Mouse (Mus musculus) thymus, adult 2 months (tissue): ENCODE results near the gene Sp4. TPM values are rescaled to one million over a fixed set of nuclear protein-coding genes. Genes with fewer than 3 reads are reported as not detected.
A peak's percentile ranks its signal among the peaks of the same experiment; 100 is the strongest.

Experiments used
- DNase-seq: peaks from one replicate; pipeline ENCODE4 v3.0.0; 2021
- H3K27ac ChIP-seq: fragments of 200-500 bp; 2 replicates; pipeline ENCODE4 v1.5.1; 2012; ENCODE audit warnings: low read length, control low read depth; ENCODE audit not compliant: control insufficient read depth, insufficient read depth
- H3K27me3 ChIP-seq: fragments of 200-500 bp; 2 replicates; pipeline ENCODE4 v1.6.1; 2012; ENCODE audit warnings: mild to moderate bottlenecking, low read length, moderate library complexity, mixed read lengths; ENCODE audit not compliant: control insufficient read depth, insufficient read depth
- H3K36me3 ChIP-seq: fragments of 200-500 bp; 2 replicates; pipeline ENCODE4 v1.6.1; 2012; ENCODE audit warnings: mild to moderate bottlenecking, low read length, moderate library complexity; ENCODE audit not compliant: control insufficient read depth, insufficient read depth
- H3K4me1 ChIP-seq: fragments of 200-500 bp; replicated peaks from 2 replicates; pipeline ENCODE4 v1.6.1; 2012; ENCODE audit warnings: low read length; ENCODE audit not compliant: control insufficient read depth, insufficient read depth
- H3K4me3 ChIP-seq: fragments of 200-500 bp; 2 replicates; pipeline ENCODE4 v1.5.1; 2012; ENCODE audit warnings: mild to moderate bottlenecking, low read length, control low read depth, moderate library complexity; ENCODE audit not compliant: control insufficient read depth, insufficient read depth
- CTCF ChIP-seq: fragments of 200-500 bp; IDR thresholded peaks from 2 replicates; pipeline ENCODE4 v1.5.1; 2012; ENCODE audit warnings: mild to moderate bottlenecking, control low read depth, low read length, moderate library complexity, borderline replicate concordance; ENCODE audit not compliant: control insufficient read depth, poor library complexity, insufficient read depth; ENCODE audit errors: extremely low read depth
- POLR2A ChIP-seq: fragments of 200-500 bp; IDR thresholded peaks from 2 replicates; pipeline ENCODE4 v1.6.1; 2012; ENCODE audit warnings: mild to moderate bottlenecking, low read length, control low read depth, moderate library complexity; ENCODE audit not compliant: control insufficient read depth, poor library complexity, insufficient read depth; ENCODE audit errors: extremely low read depth
- WGBS: fragments of 180-500 bp; shearing (Covaris S2); methylation state at CpG from one replicate; pipeline ENCODE4 v1.1.7; 2018; 5-methylcytosine and 5-hydroxymethylcytosine counted together
- polyA plus RNA-seq: library from polyadenylated mRNA; depleted of rRNA; stranded (reverse); fragments of >200 nt; gene quantifications from 2 replicates; pipeline ENCODE4 v1.2.3, GENCODE M21; 2012

Sp4 gene
- polyA plus RNA-seq, 1 experiment, result 27.8 TPM

DNA sequence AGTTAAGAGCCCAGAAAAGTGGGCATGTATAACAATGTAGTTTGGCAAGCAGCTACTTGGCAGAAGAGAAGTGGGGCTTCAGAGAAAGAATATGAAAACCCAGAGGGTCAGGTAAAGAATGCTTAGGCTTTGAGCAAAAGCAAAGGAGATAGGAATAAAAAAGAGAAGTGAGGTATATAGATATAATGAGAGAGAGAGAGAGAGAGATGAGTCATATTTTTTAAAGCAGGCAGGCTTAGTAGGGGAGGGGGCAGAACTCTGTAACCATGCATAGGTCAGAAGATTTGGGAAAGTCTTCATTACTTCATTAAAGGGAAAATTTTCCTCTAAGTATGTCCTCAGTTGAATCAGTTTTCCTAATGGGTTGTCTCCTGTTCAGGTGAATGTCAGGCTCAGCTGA, 18.8 kb upstream of the Sp4 start:
- no peak for DNase-seq
- Histone ChIP-seq H3K36me3 (no peaks in the 10 kb centered on the region), H3K27me3 (no peaks in the 10 kb centered on the region), H3K4me3 (no peak overlapping the region), H3K4me1 (no peaks in the 10 kb centered on the region), H3K27ac (no peak overlapping the region)
- TF ChIP-seq CTCF (no peak), POLR2A (no peak)

DNA sequence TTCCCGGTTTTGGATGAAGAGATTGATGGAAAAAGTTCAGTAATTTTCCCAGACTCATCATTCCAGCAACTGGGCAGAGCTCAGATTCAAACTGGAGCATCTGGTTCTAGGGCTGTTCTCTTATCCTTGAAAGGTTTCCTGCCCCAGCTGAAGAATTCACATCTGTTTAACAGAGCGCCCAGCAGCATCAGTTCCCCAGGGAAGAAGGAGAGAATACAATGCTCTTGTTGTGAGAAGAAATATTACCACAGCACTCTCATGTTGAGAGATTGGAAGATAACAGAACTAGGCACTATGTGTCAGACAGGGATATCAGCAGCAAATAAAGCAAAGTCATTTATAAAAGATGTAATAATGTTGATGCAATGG, 13.2 kb upstream of the Sp4 start:
- Histone ChIP-seq H3K4me3 (no peak overlapping the region), H3K36me3 (no peaks in the 10 kb centered on the region), H3K4me1 (no peaks in the 10 kb centered on the region), H3K27ac (no peak overlapping the region), H3K27me3 (no peaks in the 10 kb centered on the region)
- DNase-seq, result no peak
- 86% methylated on average over 2 of the region's 2 CpGs for WGBS
- no peak for TF ChIP-seq POLR2A
- TF ChIP-seq CTCF, result no peak

DNA sequence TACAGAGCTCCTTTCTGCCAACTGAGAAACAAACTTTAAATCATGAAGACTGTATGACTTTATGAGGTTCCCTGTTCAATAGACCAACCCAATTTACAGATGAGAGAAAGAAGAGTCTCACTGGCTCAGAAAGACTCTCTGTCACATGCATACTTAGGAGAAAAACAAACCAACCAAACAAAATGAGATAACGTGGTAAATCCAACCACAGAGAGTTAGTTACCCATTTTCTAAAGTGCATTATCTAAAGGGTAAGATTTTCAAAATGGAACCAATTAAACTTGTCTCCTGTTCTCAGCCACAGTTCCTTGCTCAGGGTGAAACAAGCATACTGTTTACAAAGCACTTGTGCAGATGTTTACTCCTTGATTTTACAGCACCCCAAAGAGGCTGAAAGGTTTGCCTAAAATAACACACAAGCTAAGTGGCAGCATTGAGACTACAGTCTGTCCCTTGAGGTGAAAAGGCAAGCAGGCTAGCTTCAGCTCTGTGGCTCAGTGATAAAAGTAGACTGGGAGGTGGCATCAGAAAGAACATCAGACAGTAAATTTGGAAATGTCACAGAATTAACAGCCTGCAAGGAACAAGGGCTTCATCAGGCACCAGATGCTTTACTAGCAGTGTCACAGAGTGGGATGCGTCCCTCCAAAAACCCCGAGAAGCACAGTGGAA, 12.7 kb upstream of the Sp4 start:
- Histone ChIP-seq H3K4me1 (no peaks in the 10 kb centered on the region), H3K27ac (no peak overlapping the region), H3K27me3 (no peaks in the 10 kb centered on the region), H3K36me3 (no peaks in the 10 kb centered on the region), H3K4me3 (no peak overlapping the region)
- TF ChIP-seq POLR2A, result no peak
- TF ChIP-seq CTCF, result no peak
- 84% methylated on average over 3 of the region's 3 CpGs for WGBS
- DNase-seq, result no peak

DNA sequence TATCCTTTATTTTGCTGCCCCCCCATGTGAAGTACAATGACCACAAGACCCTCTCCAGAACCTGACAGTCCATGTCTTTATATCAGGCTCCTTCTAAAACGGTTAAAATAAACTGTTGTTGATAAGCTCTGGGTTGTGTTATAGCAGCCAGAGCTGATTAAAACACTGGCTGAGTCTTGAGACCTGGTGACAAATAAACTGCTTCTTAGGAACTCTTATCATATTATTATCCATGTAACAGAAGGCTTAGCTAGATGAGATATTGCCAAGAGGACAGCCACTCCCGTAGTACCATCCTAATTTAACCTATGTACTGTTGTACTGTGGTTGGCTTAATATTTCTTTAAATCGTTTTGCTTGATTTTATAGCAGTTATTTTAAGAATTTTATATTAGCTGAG, 2.3 kb upstream of the Sp4 start:
- no peak for TF ChIP-seq CTCF
- no peak for TF ChIP-seq POLR2A

DNA sequence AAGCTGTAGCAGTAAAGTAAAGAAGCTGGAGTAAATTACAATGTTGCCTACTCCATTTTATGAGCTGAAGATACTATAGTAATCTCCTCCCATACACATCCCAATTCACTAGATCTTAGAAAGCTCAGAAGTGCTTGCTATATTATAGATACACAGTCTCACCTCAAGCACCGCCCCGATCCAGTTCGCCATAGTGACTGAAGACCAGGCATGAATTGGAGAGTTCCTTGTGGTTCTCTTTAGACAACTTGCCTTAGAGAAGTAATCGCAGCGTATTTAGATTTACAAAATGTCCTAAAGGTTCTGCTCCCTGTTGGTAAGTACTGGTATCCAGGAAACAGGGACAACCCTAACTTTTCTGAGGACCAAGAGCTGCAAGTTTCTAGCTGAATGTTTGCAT, 1.8 kb upstream of the Sp4 start:
- H3K4me1 ChIP-seq, result peaks cover 16% of the 10 kb centered on the region
- H3K4me3 ChIP-seq, result no peak overlapping the region
- DNase-seq, result no peak
- H3K36me3 ChIP-seq, result no peaks in the 10 kb centered on the region
- H3K27me3 ChIP-seq, result no peaks in the 10 kb centered on the region
- H3K27ac ChIP-seq, result no peak overlapping the region
- TF ChIP-seq POLR2A (no peak), CTCF (no peak)
- WGBS, result over 99% methylated on average over 5 of the region's 5 CpGs

More for the DNA sequence above, 2.3 kb upstream of the Sp4 start:
- Histone ChIP-seq H3K36me3 (no peaks in the 10 kb centered on the region), H3K27ac (no peak overlapping the region), H3K27me3 (no peaks in the 10 kb centered on the region), H3K4me1 (peaks cover 14% of the 10 kb centered on the region), H3K4me3 (no peak overlapping the region)
- 98% methylated on average over 3 of the region's 3 CpGs for WGBS
- DNase-seq, result no peak

DNA sequence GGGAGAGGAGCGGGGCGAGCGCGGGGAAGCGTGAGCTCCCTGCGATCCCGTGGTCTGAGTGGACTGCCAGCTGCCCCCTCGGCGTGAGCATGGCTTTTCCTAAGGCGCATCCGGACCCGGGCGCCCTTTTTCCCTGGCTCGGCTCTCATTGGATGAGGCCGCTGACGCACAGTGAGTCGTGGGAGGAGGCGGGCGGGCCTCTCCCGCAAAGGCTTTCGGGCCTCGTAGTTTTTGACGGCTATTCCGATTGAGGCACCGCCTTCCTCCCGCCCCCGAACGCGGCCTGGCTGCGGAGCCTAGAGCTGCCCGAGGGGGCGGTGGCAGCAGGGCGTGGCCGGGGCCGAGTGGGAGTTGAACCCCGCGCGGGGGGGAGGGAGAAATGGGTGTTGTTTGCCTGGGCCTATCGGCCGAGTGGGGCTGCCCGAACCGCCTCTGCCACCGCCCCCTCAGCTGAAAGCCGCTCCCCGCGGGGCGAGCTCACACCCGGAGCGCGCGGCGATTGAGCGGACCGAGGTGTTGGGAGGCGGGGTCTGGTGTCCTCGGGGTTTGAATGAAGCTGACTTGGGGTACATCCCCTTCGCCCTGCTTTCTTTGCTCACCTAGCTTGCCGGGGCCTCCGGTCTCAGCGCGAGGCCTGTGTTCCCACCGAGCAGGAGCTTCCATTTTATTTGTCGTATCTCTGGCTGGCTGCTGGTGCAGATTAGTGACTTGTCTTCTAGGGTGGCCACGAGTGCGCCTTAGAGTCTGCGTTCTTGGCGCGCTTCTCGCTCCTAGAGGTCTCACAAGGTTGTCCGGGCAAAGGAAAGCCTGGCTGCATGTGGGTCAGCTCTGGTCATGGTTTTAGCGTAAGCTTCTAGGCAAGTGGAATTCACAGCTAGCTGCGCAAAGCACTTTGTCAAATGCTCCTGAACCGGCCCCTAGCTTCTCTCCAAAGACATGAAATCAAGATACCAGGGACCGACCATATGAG, 911 bp upstream of the Sp4 start:
- Histone ChIP-seq H3K4me1 (peaks cover 16% of the 10 kb centered on the region), H3K27ac (peak overlapping the region; percentile 78), H3K36me3 (no peaks in the 10 kb centered on the region), H3K27me3 (no peaks in the 10 kb centered on the region), H3K4me3 (peak overlapping the region; percentile 90)
- peak; percentile 100 for DNase-seq
- WGBS, result under 1% methylated on average over 74 of the region's 74 CpGs
- TF ChIP-seq CTCF, result no peak; the same call in 1 of the 2 replicates
- peak; percentile 22; the same call in 1 of the 2 replicates for TF ChIP-seq POLR2A
